Mouse (Mus musculus): ENCODE data around the gene Zmynd10.

Gene Zmynd10

DNA sequence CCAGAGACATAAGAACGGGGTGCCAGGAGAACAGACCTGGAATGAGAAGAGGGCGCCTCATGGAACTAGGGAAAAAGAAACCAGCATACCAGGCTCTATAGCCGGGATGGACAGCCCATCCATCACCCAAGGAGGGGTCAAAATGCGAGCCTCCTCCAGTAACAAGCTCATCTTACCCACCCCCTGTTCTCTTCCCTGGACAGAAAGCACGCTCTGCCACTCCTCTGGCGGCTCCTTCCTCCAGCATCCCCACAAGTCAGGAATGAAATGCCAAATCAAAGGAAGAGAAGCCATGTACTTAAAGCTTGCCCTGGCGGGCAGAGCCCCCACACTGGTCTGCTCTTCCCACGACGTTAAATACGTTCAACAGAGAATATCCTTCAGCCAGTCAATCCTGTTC, 6.1 kb upstream of the Zmynd10 start:
- DNase-seq: no peak

- DNase-seq: peak; percentile 95
These were observed 5.4 kb upstream of the Zmynd10 start, which contains the start of the genes Cyb561d2 and Nprl2 for GRCm38 (mm10) chr9:107541474-107542351. Cyb561d2 (minus strand) TSS chr9:107542193. Nprl2 (plus strand) TSS chr9:107542226.

DNA sequence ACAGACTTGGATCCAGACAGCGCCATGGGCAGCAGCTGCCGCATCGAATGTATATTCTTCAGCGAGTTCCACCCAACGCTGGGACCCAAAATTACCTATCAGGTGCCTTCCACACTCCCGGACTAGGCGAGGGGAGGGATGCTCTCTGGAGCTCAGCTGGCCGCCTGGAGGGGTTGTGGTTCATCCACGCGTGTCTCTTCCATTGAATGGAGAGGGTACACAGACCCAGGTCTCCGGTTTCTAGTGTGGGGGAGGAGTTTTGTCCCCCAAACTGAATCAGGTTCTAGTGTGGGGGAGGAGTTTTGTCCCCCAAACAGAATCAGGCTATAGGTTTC, 4.8 kb upstream of the Zmynd10 start:
- no peak for DNase-seq

DNA sequence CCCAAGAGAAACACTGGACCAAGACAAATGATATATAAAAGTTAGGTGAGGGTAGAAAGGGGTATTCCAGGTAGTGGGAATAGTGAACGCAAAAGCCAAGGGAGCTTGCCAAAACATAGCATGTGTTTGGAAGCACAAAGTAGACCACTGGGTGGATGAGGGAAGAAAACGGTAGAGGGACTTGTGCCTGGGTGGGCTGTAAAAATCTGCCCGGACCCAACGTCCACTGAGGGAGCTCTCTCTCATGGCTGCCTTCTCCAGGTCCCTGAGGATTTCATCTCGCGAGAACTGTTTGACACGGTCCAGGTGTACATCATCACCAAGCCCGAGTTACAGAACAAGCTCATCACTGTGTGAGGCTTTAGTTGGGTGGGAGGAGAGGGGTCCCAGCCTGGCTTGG, 4.4 kb upstream of the Zmynd10 start:
- no peak for DNase-seq

DNA sequence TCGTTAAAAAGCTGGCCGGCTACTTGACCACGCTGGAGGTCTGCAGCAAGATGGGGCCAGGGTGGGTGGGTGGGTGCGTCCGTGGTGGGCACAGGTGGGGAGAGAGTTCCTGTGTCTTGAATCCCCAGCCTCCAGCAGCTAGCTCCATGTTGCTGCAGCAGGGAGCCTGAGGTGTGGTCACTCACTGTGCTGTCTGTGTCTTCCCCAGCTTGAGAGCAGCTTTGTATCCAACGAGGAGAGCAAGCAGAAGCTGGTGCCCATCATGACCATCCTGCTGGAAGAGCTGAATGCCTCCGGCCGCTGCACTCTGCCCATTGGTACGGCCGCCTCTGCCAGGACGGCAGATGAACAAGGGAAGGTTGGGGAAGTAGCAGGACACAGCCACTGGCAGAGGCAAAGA, 3.8 kb upstream of the Zmynd10 start:
- no peak for DNase-seq

DNA sequence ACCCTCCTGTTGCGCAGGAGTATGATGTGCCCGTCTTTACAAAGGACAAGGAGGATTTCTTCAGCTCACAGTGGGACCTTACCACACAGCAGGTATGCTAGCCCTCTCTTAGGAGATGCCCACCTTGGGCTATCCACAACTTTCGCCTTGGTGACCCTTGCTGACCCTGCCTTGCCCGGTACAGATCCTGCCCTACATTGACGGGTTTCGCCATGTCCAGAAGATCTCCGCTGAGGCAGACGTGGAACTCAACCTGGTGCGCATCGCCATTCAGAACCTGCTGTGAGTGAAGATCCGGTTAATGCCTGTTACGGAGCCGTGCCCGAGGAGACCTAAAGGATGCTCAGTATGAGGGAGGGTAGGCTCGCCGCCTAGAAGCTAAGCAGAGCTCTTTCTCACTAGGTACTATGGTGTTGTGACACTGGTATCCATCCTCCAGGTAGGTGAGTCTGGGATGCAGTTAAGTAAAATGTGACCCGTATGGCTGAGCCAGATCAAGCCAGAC, 2.9 kb upstream of the Zmynd10 start:
- no peak for DNase-seq

DNA sequence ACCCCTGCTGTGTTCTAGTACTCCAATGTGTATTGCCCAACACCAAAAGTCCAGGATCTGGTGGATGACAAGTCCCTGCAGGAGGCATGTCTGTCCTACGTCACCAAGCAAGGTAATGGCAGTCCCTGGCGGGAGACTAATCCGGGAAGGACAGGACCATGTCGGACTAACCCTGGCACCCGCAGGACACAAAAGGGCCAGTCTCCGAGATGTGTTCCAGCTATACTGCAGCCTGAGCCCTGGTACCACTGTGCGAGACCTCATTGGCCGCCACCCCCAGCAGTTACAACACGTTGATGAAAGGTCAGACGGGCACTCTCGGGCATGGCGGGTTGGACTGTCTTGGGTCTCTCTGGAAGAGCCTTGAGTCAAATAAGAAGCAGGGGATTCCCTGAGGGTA, 2.4 kb upstream of the Zmynd10 start:
- DNase-seq: no peak

DNA sequence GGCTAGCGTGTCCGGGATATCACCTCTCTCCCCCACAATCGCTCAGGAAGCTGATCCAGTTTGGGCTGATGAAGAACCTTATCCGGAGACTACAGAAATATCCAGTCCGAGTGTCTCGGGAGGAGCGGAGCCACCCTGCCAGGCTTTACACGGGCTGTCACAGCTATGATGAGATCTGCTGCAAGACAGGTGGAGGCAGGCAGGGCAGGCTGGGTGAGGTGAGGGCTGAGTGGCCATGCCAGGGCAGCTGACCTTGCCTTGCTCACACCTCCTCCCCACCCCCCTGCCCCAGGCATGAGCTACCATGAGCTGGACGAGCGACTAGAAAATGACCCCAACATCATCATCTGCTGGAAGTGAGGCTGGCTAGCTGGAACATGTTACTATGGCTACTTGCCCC, 1.9 kb upstream of the Zmynd10 start:
- DNase-seq: no peak

DNA sequence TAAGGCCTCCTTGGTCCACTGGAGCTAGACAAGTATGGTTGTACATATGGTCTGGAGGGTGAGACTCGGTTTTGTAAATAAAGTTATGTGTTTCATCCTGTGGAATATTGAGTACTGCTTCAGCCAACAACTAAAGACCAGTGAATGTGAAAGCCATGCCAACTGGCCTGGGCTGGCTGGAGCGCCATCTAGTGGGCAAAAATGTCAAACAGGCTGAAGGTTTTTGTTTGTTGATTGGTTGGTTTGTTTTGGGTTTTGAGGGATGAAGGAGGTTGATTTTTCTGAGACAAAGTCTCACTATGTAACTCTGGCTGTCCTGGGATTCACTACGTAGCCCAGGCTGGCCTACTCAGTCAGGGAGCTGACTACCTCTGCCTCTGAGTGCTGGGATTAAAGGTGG, 1.5 kb upstream of the Zmynd10 start:
- DNase-seq: peak; percentile 84

DNA sequence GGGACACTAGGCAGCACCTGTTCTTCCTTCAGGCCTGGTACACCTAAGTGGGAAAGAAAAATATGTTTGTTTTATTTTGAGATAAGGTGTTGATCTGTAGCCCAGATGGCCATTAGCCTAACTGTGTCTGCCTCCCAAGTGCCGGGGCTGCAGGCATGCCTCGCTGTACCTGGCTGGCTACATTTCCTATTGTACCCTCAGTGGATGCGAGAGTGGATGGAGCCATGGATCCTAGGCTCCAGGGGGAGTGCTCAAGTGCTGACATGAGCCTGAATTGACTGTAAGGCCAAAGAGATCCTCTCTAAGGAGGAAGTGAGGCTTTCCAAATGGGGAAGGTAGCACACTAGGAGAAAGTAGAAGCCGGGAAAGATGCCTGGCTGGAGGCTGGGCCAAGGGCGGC, 859 bp downstream of the Zmynd10 start:
- no peak for DNase-seq

DNA sequence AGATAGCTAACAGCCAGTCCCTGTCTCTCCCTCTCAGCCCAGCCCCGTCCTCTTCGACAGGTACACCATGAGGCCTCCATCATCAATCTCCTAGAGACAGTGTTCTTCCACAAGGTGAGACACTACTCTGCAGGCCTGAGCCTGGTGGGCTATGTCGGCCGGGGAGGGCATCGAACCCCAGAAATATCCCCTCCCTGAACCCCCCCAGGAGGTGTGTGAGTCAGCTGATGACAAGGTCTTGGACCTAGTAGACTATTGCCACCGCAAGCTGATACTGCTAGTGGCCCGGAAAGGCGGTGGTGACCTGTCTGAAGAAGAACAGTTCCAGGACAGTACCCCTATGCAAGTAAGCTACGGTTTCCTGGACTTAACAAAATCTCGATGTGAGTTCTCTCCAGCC, 1.7 kb downstream of the Zmynd10 start:
- no peak for DNase-seq

GRCm38 (mm10) chr9:107549297-107550074, 2.4 kb downstream of the Zmynd10 start:
- no peak for DNase-seq

DNA sequence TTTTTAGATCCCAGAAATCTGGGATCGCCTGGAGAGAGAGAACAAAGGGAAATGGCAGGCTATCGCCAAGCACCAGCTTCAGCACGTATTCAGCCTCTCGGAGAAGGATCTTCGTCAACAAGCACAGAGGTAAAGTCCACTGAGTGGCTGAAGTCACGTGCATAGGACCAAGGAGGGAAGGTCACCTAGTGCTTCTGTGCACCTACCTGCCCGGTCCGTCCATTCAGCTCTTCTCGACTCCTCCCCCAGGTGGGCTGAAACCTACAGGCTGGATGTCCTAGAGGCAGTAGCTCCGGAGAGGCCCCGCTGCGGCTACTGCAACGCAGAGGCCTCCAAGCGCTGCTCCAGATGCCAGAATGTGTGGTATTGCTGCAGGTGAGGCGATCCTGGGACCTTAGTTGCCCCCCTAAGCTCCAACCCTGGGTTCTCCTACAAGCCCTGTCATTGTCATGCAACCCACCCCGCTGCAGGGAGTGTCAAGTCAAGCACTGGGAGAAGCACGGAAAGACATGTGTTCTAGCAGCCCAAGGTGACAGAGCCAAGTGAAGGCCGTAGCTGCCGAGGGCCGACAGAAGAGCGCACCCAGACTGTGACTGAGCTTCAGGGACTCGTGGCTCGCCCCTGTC, 3.5 kb downstream of the Zmynd10 start:
- DNase-seq: no peak

DNA sequence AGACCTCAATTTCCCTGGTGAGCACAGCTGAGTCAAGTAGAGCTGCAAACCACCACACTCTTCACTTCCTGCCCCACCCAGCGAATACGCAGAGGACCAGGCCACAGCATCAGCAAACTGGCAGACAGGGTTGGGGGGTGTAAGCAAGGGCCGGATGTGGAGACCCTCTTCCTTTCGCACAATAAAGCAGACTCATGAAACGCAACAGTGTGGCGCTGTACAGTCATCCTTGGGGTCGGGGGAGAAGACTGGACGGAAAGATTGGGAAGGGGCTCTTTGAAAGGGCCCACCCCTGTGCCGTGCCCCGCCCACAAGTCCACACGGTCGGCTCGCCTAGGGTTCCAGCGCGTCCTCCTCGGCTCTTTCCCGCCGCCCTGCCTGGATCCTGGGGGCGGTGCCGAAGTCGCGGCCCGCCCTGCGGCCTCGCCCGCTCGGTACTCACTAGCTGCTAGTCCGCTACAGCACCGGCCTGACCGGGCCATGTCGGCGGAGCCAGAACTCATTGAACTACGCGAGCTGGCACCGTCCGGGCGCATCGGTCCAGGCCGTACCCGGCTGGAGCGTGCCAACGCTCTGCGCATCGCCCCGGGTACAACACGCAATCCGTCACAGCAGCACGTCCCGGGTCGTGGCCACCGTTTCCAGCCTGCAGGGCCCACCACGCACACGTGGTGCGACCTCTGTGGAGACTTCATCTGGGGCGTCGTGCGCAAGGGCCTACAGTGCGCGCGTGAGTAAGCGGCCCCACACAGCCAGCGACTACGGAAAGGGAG, 4.2 kb downstream of the Zmynd10 start, which contains the start of gene Rassf1:
Gene Rassf1, plus strand, starts transcription at position 439 of the 773 bp plus-strand sequence.
- DNase-seq: peak; percentile 68

- DNase-seq: no peak
These were observed 4.8 kb downstream of the Zmynd10 start for GRCm38 (mm10) chr9:107551890-107552355.

GRCm38 (mm10) chr9:107552690-107553393, 5.7 kb downstream of the Zmynd10 start:
- no peak for DNase-seq

DNA sequence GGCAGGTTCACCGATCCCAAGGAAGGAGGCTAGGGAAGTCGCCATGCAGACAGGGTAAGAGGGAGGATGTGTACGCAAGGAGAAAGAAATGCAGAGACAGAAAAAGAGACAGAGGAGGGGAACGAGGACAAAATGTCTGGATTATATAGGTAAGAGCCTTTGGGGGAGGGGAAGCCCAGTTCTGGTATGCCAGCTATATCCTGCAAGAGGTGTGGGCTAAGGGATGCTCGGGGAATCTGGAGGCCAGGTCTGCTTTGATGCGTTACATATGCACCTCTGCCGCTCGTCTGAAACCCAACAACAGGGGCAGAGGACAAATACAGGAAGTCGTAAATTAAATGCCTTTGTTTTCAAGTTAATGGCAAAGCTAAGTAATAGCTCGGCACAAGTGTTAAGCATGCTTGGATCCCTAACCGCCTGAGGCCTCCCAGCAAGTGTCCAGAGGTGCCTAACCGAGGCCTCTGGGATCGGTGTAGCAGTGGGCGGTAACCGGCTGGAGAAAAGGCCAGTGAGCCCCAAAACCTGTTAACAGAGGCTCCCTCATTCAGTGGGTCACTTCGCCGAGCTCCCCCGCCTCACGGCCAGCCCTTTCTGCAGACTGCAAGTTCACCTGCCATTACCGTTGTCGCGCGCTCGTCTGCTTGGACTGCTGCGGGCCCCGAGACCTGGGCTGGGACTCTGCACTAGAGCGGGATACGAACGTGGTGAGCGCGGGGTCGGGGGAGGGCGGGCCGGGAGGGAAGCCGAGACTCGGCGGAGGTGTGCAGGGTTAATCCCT, 6.6 kb downstream of the Zmynd10 start:
- no peak for DNase-seq

- peak; percentile 94 for DNase-seq
These were observed 7.3 kb downstream of the Zmynd10 start for GRCm38 (mm10) chr9:107554319-107554825.

- peak; percentile 74 for DNase-seq
These were observed 7.9 kb downstream of the Zmynd10 start for GRCm38 (mm10) chr9:107555031-107555457.

DNA sequence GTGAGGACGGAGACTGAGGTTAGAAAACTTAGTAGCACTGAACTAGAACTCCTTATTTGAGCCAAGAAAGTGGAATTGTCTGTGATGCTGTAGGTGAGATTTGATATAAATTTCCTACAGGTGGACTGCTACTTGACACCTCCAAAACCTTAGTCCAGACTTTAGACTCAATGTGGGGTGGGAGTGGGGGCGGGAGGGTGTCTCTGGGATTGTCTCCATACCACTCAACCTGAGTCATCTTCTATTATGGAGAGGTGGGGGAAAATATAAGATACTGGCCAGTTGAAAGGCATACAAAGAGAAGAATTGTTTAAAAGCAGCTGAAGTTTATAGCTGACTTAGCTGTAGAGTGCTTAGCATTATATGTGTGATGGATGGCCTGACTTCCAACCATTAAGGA, 8.6 kb downstream of the Zmynd10 start:
- no peak for DNase-seq

DNA sequence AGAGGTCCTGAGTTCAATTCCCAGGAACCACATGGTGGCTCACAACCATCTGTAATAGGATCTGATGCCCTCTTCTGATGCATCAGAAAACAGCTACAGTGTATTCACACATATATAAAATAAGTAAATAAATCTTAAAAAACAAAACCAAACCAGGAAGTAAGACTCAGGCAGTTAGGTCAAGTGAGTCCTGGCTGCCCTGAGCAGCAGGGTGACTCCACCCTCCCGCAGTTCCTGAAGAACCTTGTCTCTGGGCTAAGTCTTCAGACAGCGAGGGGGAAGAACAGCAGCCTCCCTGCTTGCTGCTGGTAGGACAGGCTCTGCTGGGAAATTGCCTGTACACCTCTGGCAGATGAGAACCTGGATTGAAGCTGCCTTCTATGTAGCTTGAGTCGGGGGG, 9.2 kb downstream of the Zmynd10 start:
- no peak for DNase-seq
